ENCODE assay signal across 20 mouse cellular contexts in genomic region chr19:17252845-17253244, GRCm38 (mm10).
"Had no signal": no experiment of that assay in that cellular context is flagged by ENCODE, and none has a peak within 500 bp of the region (broad histone marks: within the 10 kb centered on the region; RNA-seq: fewer than 3 reads in every experiment).

No protein-coding gene starts in this region.

- H3K27me3 ChIP-seq: limb, embryonic 13.5 days; liver, embryonic 15.5 days; lung, embryonic 15.5 days; midbrain, embryonic 15.5 days; neural tube, embryonic 13.5 days; stomach, embryonic 15.5 days had no signal

- H3K27ac ChIP-seq: layer of hippocampus, adult 2 months; limb, embryonic 13.5 days; liver, embryonic 15.5 days; lung, embryonic 15.5 days; midbrain, embryonic 15.5 days; neural tube, embryonic 13.5 days; stomach, embryonic 15.5 days had no signal

- H3K36me3 ChIP-seq: limb, embryonic 13.5 days; liver, embryonic 15.5 days; lung, embryonic 15.5 days; midbrain, embryonic 15.5 days; neural tube, embryonic 13.5 days; stomach, embryonic 15.5 days had no signal

- DNase-seq: kidney, adult 11 months; kidney, adult 9 months; kidney, postnatal 10 days; kidney, postnatal 4 days; left cerebral cortex, postnatal 4 days; retina, postnatal 1 day; right cerebral cortex, postnatal 4 days; spleen, adult 18-20 months; thymus, adult 2 months; thymus, postnatal 25 days had no signal

- H3K4me2 ChIP-seq: limb, embryonic 13.5 days; liver, embryonic 11.5 days; liver, embryonic 15.5 days; lung, embryonic 15.5 days; midbrain, embryonic 11.5 days; midbrain, embryonic 15.5 days; neural tube, embryonic 13.5 days; stomach, embryonic 15.5 days had no signal

- H3K9me3 ChIP-seq: limb, embryonic 13.5 days; liver, embryonic 15.5 days; lung, embryonic 15.5 days; megakaryocyte, embryonic 14.5 days; midbrain, embryonic 15.5 days; neural tube, embryonic 13.5 days; stomach, embryonic 15.5 days had no signal

- H3K9ac ChIP-seq: limb, embryonic 13.5 days; liver, embryonic 15.5 days; lung, embryonic 15.5 days; midbrain, embryonic 15.5 days; neural tube, embryonic 13.5 days; stomach, embryonic 15.5 days had no signal

- ATAC-seq: midbrain, embryonic 15.5 days had no signal

- H3K4me1 ChIP-seq: lung, embryonic 15.5 days; midbrain, embryonic 15.5 days; stomach, embryonic 15.5 days had no signal

- H3K4me3 ChIP-seq: layer of hippocampus, adult 2 months; limb, embryonic 13.5 days; liver, embryonic 15.5 days; lung, embryonic 15.5 days; megakaryocyte, embryonic 14.5 days; midbrain, embryonic 15.5 days; neural tube, embryonic 13.5 days; stomach, embryonic 15.5 days had no signal
